Mouse (Mus musculus) neural tube, embryonic 12.5 days (tissue): ENCODE results near the gene Syt13. TPM values are rescaled to one million over a fixed set of nuclear protein-coding genes. Genes with fewer than 3 reads are reported as not detected.

Experiments
- ATAC-seq: fragments of 200-750 bp; cut with Nextera tagmentation; 2 replicates; pipeline ENCODE4 v1.8.0; 2017; ENCODE audit warnings: low read depth, mild to moderate bottlenecking, moderate TSS enrichment, moderate library complexity; ENCODE audit not compliant: low FRiP score
- H3K27ac ChIP-seq: fragments of 300-500 bp; sonication (generic); 2 replicates; pipeline ENCODE4 v1.5.1; 2016
- H3K27me3 ChIP-seq: fragments of 300-500 bp; sonication (generic); replicated peaks from 2 replicates; pipeline ENCODE4 v1.6.1; 2016; ENCODE audit warnings: mild to moderate bottlenecking
- H3K36me3 ChIP-seq: fragments of 300-500 bp; sonication (generic); 2 replicates; pipeline ENCODE4 v1.6.1; 2016; ENCODE audit warnings: mild to moderate bottlenecking
- H3K4me1 ChIP-seq: fragments of 300-500 bp; sonication (generic); 2 replicates; pipeline ENCODE4 v1.6.1; 2016
- H3K4me2 ChIP-seq: fragments of 300-500 bp; sonication (generic); replicated peaks from 2 replicates; pipeline ENCODE4 v1.6.1; 2016; ENCODE audit warnings: mild to moderate bottlenecking
- H3K4me3 ChIP-seq: fragments of 300-500 bp; sonication (generic); 2 replicates; pipeline ENCODE4 v1.5.1; 2016
- H3K9ac ChIP-seq: fragments of 300-500 bp; sonication (generic); 2 replicates; pipeline ENCODE4 v1.6.1; 2016; ENCODE audit warnings: mild to moderate bottlenecking
- H3K9me3 ChIP-seq: fragments of 300-500 bp; sonication (generic); 2 replicates; pipeline ENCODE4 v1.6.1; 2016; ENCODE audit warnings: mild to moderate bottlenecking
- WGBS: fragments of 180-500 bp; shearing (Covaris S2); methylation state at CpG from one replicate; pipeline ENCODE4 v1.1.7; 2016; 5-methylcytosine and 5-hydroxymethylcytosine counted together
- polyA plus RNA-seq: library from polyadenylated mRNA; unstranded; fragments of >200 nt; fragmentation: Nextera tagmentation; extraction: Ambion mirVana; gene quantifications from 2 replicates; pipeline ENCODE4 v1.2.1, GENCODE M21; 2016

The Syt13 gene
- polyA plus RNA-seq, 1 experiment from 2014 or later = 46.6 TPM

GRCm38 (mm10) chr2:92931061-92931460 lies 16.2 kb downstream of the Syt13 start:
- no peak overlapping the region for H3K4me2 ChIP-seq
- H3K9ac ChIP-seq = no peak overlapping the region
- H3K4me1 ChIP-seq = no peaks in the 10 kb centered on the region; the same call in 1 of the 2 replicates
- ATAC-seq = no peak
- H3K27me3 ChIP-seq = no peaks in the 10 kb centered on the region
- no peaks in the 10 kb centered on the region for H3K36me3 ChIP-seq
- WGBS = 71% methylated on average over 7 of the region's 7 CpGs
- no peaks in the 10 kb centered on the region for H3K9me3 ChIP-seq
- no peak overlapping the region for H3K27ac ChIP-seq
- H3K4me3 ChIP-seq = no peak overlapping the region

GRCm38 (mm10) chr2:92933379-92933778 lies 18.5 kb downstream of the Syt13 start:
- ATAC-seq = no peak
- 88% methylated on average over 6 of the region's 6 CpGs for WGBS
- Histone ChIP-seq H3K9me3 (no peaks in the 10 kb centered on the region), H3K4me1 (no peaks in the 10 kb centered on the region; the same call in 1 of the 2 replicates), H3K27me3 (no peaks in the 10 kb centered on the region), H3K4me3 (no peak overlapping the region), H3K36me3 (no peaks in the 10 kb centered on the region), H3K27ac (no peak overlapping the region), H3K9ac (no peak overlapping the region), H3K4me2 (no peak overlapping the region)

DNA sequence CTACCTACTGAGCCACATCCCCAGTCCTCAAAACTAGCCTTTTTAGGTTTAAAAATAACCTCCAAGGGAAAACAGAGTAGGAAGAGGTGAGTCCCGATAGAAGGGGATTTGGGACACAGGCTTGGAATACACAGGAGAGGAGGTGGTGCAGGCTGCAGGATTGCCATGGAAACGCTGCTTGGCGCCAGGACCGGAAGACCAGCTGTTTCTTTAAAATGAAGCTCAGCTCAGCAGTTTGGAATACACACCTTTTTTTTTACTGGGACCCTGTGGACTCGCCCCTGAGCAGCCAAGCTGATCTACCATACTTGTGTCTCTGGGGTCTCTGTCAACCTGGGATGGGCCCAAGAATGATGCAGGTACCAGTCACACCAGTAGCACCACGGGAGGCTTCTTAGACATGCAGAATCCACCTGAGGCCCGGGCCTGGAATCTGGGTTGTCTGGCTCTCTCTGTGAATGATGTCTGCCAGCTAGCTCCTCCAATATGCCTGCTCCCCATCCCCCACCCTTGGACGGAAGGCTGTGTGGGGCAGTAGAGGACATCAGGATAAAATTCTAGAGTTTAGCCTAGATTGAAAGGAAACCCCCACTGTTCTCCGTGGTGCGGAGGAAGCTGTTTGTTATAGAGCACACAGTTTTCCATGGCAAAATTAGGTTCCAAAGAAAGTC lies 19.5 kb downstream of the Syt13 start:
- ATAC-seq = no peak
- H3K4me1 ChIP-seq = no peaks in the 10 kb centered on the region; the same call in 1 of the 2 replicates
- 28% methylated on average over 10 of the region's 10 CpGs for WGBS

DNA sequence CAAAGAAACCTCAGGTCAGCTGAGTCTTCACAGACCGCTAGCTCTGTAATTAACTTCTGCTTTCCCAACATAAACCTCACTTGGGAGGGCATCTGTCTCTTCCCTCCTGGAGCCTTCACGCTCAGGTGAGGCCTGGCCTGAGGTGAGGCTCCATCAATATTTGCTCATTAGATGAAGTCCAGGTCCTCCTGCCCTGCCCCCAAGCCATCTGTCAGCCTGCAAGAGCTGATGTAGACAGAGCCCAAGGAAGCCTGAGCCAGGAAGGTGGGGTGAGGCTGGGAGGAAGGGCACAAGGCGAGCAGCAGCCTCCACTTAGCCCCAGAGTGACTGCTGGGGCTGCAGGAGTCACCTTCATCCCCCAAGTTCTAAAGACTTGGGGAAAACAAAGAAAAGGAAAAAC lies 20.6 kb downstream of the Syt13 start:
- H3K4me1 ChIP-seq = no peaks in the 10 kb centered on the region; the same call in 1 of the 2 replicates
- H3K4me3 ChIP-seq = no peak overlapping the region
- ATAC-seq = no peak
- no peaks in the 10 kb centered on the region for H3K36me3 ChIP-seq
- 0 out of 2 replicates have a peak overlapping the region, but pooled peaks have one; percentile 26 for H3K9ac ChIP-seq
- H3K27ac ChIP-seq = no peak overlapping the region
- no peak overlapping the region for H3K4me2 ChIP-seq
- no peaks in the 10 kb centered on the region for H3K27me3 ChIP-seq
- 60% methylated on average over 3 of the region's 3 CpGs for WGBS
- H3K9me3 ChIP-seq = no peaks in the 10 kb centered on the region

More for the DNA sequence above, 19.5 kb downstream of the Syt13 start:
- Histone ChIP-seq H3K9me3 (no peaks in the 10 kb centered on the region), H3K4me2 (no peak overlapping the region), H3K27me3 (no peaks in the 10 kb centered on the region), H3K27ac (no peak overlapping the region), H3K36me3 (no peaks in the 10 kb centered on the region), H3K4me3 (no peak overlapping the region), H3K9ac (no peak overlapping the region)

DNA sequence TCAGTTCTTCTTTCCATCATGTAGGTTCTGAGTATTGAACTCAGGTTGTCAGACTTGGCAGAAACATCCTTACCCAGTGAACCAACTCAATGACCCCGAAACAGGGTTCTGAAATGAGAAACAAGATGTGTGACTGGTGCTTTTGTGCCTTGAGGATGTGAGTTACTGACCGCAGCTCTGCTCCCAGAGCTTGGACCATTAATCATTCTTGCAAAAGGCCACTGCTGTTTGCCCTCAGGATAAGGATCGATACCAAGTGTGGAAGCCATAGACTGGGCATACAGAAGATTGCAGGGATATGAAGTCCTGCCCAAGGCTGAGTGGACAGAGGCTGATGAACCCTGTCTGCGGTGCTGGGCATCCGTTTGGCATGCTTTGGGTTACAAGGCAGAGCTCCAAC lies 23.2 kb downstream of the Syt13 start:
- Histone ChIP-seq H3K27ac (no peak overlapping the region), H3K4me1 (no peaks in the 10 kb centered on the region; the same call in 1 of the 2 replicates), H3K36me3 (no peaks in the 10 kb centered on the region), H3K27me3 (0 out of 2 replicates have a peak, but pooled peaks cover 2% of the 10 kb centered on the region), H3K9me3 (no peaks in the 10 kb centered on the region), H3K4me2 (no peak overlapping the region), H3K4me3 (no peak overlapping the region), H3K9ac (no peak overlapping the region)
- 74% methylated on average over 5 of the region's 5 CpGs for WGBS
- ATAC-seq = no peak

- H3K36me3 ChIP-seq = no peaks in the 10 kb centered on the region
- H3K4me2 ChIP-seq = no peak overlapping the region
- ATAC-seq = no peak
- H3K4me3 ChIP-seq = no peak overlapping the region
- H3K4me1 ChIP-seq = no peaks in the 10 kb centered on the region; the same call in 1 of the 2 replicates
- WGBS = 96% methylated on average over 7 of the region's 7 CpGs
- no peak overlapping the region for H3K9ac ChIP-seq
- no peak overlapping the region for H3K27ac ChIP-seq
- no peaks in the 10 kb centered on the region for H3K9me3 ChIP-seq
- H3K27me3 ChIP-seq = peaks cover 4% of the 10 kb centered on the region; the same call in 1 of the 2 replicates
Measured at GRCm38 (mm10) chr2:92938827-92939226, 23.9 kb downstream of the Syt13 start.

DNA sequence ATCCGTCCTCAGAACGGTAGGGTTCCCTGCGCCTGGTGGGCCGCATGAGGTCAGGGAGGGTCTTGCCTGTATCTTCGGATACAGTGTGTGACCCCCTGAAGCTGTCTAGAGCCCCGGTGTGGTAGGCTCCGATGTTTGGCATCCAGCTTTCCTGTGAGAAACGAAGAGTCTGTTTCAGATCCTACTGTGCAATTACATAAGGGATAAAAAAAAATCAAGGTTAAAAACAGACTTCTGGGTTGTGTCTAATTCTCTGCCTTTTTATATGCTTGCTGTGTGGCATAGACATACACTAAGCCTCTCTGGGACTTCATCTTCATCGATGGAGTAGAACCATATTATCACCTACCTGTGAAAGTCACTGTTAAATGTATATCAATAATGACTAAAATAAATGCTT lies 26.1 kb downstream of the Syt13 start:
- WGBS = 86% methylated on average over 9 of the region's 9 CpGs
- H3K4me1 ChIP-seq = no peaks in the 10 kb centered on the region; the same call in 1 of the 2 replicates
- H3K9ac ChIP-seq = no peak overlapping the region
- H3K4me2 ChIP-seq = no peak overlapping the region
- H3K27me3 ChIP-seq = peaks cover 10% of the 10 kb centered on the region; the same call in 1 of the 2 replicates
- no peaks in the 10 kb centered on the region for H3K9me3 ChIP-seq
- no peak for ATAC-seq
- no peak overlapping the region for H3K4me3 ChIP-seq
- no peak overlapping the region for H3K27ac ChIP-seq
- H3K36me3 ChIP-seq = no peaks in the 10 kb centered on the region

DNA sequence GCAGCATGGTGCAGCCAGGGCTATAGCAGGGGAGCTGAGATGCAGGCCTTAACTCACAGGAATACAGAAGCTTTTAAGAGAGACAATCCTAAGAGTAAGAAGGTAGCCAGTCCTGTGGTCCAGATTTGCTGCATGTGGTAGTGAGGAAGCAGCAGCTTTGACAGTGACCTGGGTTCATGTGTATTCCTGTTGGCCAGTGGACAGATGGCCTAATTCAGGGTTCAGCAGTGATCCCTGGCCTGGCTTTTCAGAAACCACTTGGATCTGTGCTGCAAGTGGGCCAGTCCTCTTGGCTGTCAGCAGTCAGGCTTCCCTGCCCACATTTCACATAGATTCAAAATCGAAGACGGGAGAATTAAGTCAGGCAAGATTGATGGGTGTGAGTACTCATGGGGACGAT lies 26.6 kb downstream of the Syt13 start:
- ATAC-seq = no peak
- no peaks in the 10 kb centered on the region for H3K36me3 ChIP-seq
- H3K4me1 ChIP-seq = no peaks in the 10 kb centered on the region; the same call in 1 of the 2 replicates
- no peak overlapping the region for H3K9ac ChIP-seq
- no peak overlapping the region for H3K4me2 ChIP-seq
- no peak overlapping the region for H3K27ac ChIP-seq
- 71% methylated on average over 3 of the region's 3 CpGs for WGBS
- no peaks in the 10 kb centered on the region for H3K9me3 ChIP-seq
- peaks cover 14% of the 10 kb centered on the region; the same call in 1 of the 2 replicates for H3K27me3 ChIP-seq
- no peak overlapping the region for H3K4me3 ChIP-seq

GRCm38 (mm10) chr2:92943406-92943805 lies 28.5 kb downstream of the Syt13 start:
- ATAC-seq = no peak
- WGBS = 90% methylated on average over 3 of the region's 3 CpGs
- H3K9ac ChIP-seq = no peak overlapping the region
- no peak overlapping the region for H3K27ac ChIP-seq
- H3K9me3 ChIP-seq = no peaks in the 10 kb centered on the region
- H3K4me1 ChIP-seq = peaks cover 9% of the 10 kb centered on the region
- peaks cover 19% of the 10 kb centered on the region; the same call in 1 of the 2 replicates for H3K27me3 ChIP-seq
- H3K36me3 ChIP-seq = no peaks in the 10 kb centered on the region
- no peak overlapping the region for H3K4me3 ChIP-seq
- H3K4me2 ChIP-seq = no peak overlapping the region

DNA sequence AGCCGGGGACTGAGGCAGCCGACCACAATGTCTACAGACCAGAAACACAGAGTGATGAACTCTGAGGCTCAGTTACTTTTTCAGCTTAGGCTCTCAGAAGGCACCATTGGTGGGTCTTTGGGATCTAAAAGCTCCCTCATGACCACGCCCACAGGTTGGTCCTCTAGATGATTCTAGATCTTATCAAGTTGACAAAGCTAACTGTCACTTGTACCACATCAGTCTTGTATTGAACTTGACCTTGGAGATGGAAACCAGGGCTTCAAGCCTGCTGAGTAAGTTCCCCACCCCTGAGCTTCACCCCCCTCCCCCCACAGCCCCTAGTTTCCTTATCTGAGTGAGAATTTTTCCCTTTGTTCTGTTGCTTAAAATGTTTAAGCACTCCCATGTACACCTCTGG lies 29.5 kb downstream of the Syt13 start:
- Histone ChIP-seq H3K27ac (no peak overlapping the region), H3K4me3 (no peak overlapping the region), H3K4me2 (no peak overlapping the region), H3K27me3 (peaks cover 19% of the 10 kb centered on the region; the same call in 1 of the 2 replicates), H3K4me1 (peaks cover 19% of the 10 kb centered on the region), H3K9ac (no peak overlapping the region), H3K36me3 (no peaks in the 10 kb centered on the region), H3K9me3 (no peaks in the 10 kb centered on the region)
- no peak for ATAC-seq
- WGBS = 88% methylated on average over 3 of the region's 3 CpGs

- 94% methylated on average over 11 of the region's 11 CpGs for WGBS
Measured at GRCm38 (mm10) chr2:92945125-92945746, 30.3 kb downstream of the Syt13 start.

GRCm38 (mm10) chr2:92945824-92946598 lies 31.1 kb downstream of the Syt13 start:
- H3K4me3 ChIP-seq = no peak overlapping the region
- no peaks in the 10 kb centered on the region for H3K9me3 ChIP-seq
- no peak for ATAC-seq
- H3K27me3 ChIP-seq = peaks cover 19% of the 10 kb centered on the region; the same call in 1 of the 2 replicates
- no peak overlapping the region for H3K9ac ChIP-seq
- H3K36me3 ChIP-seq = no peaks in the 10 kb centered on the region
- WGBS = 87% methylated on average over 11 of the region's 11 CpGs
- H3K4me2 ChIP-seq = no peak overlapping the region
- H3K27ac ChIP-seq = no peak overlapping the region
- H3K4me1 ChIP-seq = peaks cover 25% of the 10 kb centered on the region

More at GRCm38 (mm10) chr2:92945125-92945746, 30.3 kb downstream of the Syt13 start:
- H3K27ac ChIP-seq = no peak overlapping the region
- no peak overlapping the region for H3K4me3 ChIP-seq
- H3K4me1 ChIP-seq = peaks cover 25% of the 10 kb centered on the region
- no peaks in the 10 kb centered on the region for H3K36me3 ChIP-seq
- no peaks in the 10 kb centered on the region for H3K9me3 ChIP-seq
- no peak overlapping the region for H3K4me2 ChIP-seq
- peaks cover 19% of the 10 kb centered on the region; the same call in 1 of the 2 replicates for H3K27me3 ChIP-seq
- no peak for ATAC-seq
- no peak overlapping the region for H3K9ac ChIP-seq
